Mouse (Mus musculus) adrenal gland, adult 8-10 months (tissue): ENCODE results near the gene Ccnl1. TPM values are rescaled to one million over a fixed set of nuclear protein-coding genes. Genes with fewer than 3 reads are reported as not detected.

ENCODE experiments used
- DNase-seq: peaks from one replicate; pipeline ENCODE4 v3.0.0; 2022
- total RNA-seq, 4 experiments: library from RNA; stranded (reverse); gene quantifications; 2 replicates each; pipeline ENCODE4 v1.2.4; 2022

Gene Ccnl1
- 10 to 100 TPM; 53.2 to 91.9 (median 84.1) TPM for total RNA-seq

GRCm38 (mm10) chr3:65958102-65958839 lies at the start of gene Ccnl1:
TSS of gene Ccnl1 (minus strand) at chr3:65958249.
- peak; percentile 95 for DNase-seq

GRCm38 (mm10) chr3:66004989-66005388 lies 46.9 kb upstream of the Ccnl1 start:
- DNase-seq = no peak

GRCm38 (mm10) chr3:66004220-66004951 lies 46.3 kb upstream of the Ccnl1 start:
- no peak for DNase-seq

GRCm38 (mm10) chr3:66000400-66000799 lies 42.4 kb upstream of the Ccnl1 start:
- no peak for DNase-seq

GRCm38 (mm10) chr3:65997360-65998008 lies 39.4 kb upstream of the Ccnl1 start:
- no peak for DNase-seq

- no peak for DNase-seq
Measured at GRCm38 (mm10) chr3:65992395-65993340, 34.6 kb upstream of the Ccnl1 start.

- DNase-seq = no peak
Measured at GRCm38 (mm10) chr3:65990957-65991646, 33.1 kb upstream of the Ccnl1 start.

- DNase-seq = no peak
Measured at GRCm38 (mm10) chr3:65990524-65990923, 32.5 kb upstream of the Ccnl1 start.

- no peak for DNase-seq
Measured at GRCm38 (mm10) chr3:65988711-65989495, 30.9 kb upstream of the Ccnl1 start.

GRCm38 (mm10) chr3:65976296-65976695 lies 18.2 kb upstream of the Ccnl1 start:
- DNase-seq = no peak

GRCm38 (mm10) chr3:65975317-65975716 lies 17.3 kb upstream of the Ccnl1 start:
- no peak for DNase-seq

- DNase-seq = peak; percentile 98
Measured at GRCm38 (mm10) chr3:65974232-65975058, 16.4 kb upstream of the Ccnl1 start.

- DNase-seq = no peak
Measured at GRCm38 (mm10) chr3:65973501-65974231, 15.6 kb upstream of the Ccnl1 start.

GRCm38 (mm10) chr3:65969196-65969595 lies 11.1 kb upstream of the Ccnl1 start:
- no peak for DNase-seq

GRCm38 (mm10) chr3:65966360-65966759 lies 8.3 kb upstream of the Ccnl1 start:
- no peak for DNase-seq

GRCm38 (mm10) chr3:65962270-65962930 lies 4.4 kb upstream of the Ccnl1 start:
- DNase-seq = no peak

- DNase-seq = no peak
Measured at GRCm38 (mm10) chr3:65960291-65960945, 2.4 kb upstream of the Ccnl1 start.

GRCm38 (mm10) chr3:65959416-65960001 lies 1.5 kb upstream of the Ccnl1 start:
- no peak for DNase-seq
